Mouse (Mus musculus) lung, postnatal 0 days (tissue): ENCODE data around the gene Dhx34. TPM values are rescaled to one million over a fixed set of nuclear protein-coding genes. Genes with fewer than 3 reads are reported as not detected.
"Not testable (repeated sequence)": the region's sequence is repeated elsewhere in the genome, so short reads cannot be mapped to it uniquely, and the experiment has no call there.

Source experiments
- ATAC-seq: fragments of 200-750 bp; cut with Nextera tagmentation; 2 replicates; pipeline ENCODE4 v1.8.0; 2017; ENCODE audit warnings: moderate library complexity
- DNase-seq: peaks from one replicate; pipeline ENCODE4 v3.0.0-alpha.2; 2016; ENCODE audit warnings: low spot score
- H3K27ac ChIP-seq: fragments of 300-500 bp; sonication (generic); 2 replicates; pipeline ENCODE4 v1.5.1; 2014; ENCODE audit warnings: antibody characterized with exemption, mild to moderate bottlenecking, low read length, mixed read lengths
- H3K27me3 ChIP-seq: fragments of 300-500 bp; sonication (generic); replicated peaks from 2 replicates; pipeline ENCODE4 v1.6.1; 2014; ENCODE audit warnings: low read length, mixed read lengths; ENCODE audit not compliant: insufficient read depth
- H3K36me3 ChIP-seq: fragments of 300-500 bp; sonication (generic); 2 replicates; pipeline ENCODE4 v1.6.1; 2014; ENCODE audit warnings: low read length, mixed read lengths; ENCODE audit not compliant: insufficient read depth
- H3K4me1 ChIP-seq: fragments of 300-500 bp; sonication (generic); 2 replicates; pipeline ENCODE4 v1.6.1; 2014; ENCODE audit warnings: antibody characterized with exemption, low read depth, low read length, mixed read lengths; ENCODE audit not compliant: insufficient read depth
- H3K4me2 ChIP-seq: fragments of 300-500 bp; sonication (generic); replicated peaks from 2 replicates; pipeline ENCODE4 v1.6.1; 2014; ENCODE audit warnings: low read depth, mild to moderate bottlenecking, low read length, moderate library complexity, mixed read lengths
- H3K4me3 ChIP-seq: fragments of 300-500 bp; sonication (generic); 2 replicates; pipeline ENCODE4 v1.5.1; 2014; ENCODE audit warnings: low read depth, low read length
- H3K9ac ChIP-seq: fragments of 300-500 bp; sonication (generic); replicated peaks from 2 replicates; pipeline ENCODE4 v1.6.1; 2014; ENCODE audit warnings: low read depth, mild to moderate bottlenecking
- H3K9me3 ChIP-seq: fragments of 300-500 bp; sonication (generic); 2 replicates; pipeline ENCODE4 v1.6.1; 2016; ENCODE audit warnings: low read length, mixed read lengths
- CTCF ChIP-seq: IDR thresholded peaks from 2 replicates; pipeline ENCODE4 v1.5.1; 2016; ENCODE audit warnings: antibody characterized with exemption, mild to moderate bottlenecking
- EP300 ChIP-seq: IDR thresholded peaks from 2 replicates; pipeline ENCODE4 v1.6.1; 2016; ENCODE audit warnings: antibody characterized with exemption, mild to moderate bottlenecking, control low read depth
- WGBS: fragments of 180-500 bp; shearing (Covaris S2); extraction: QIAGEN DNeasy Blood & Tissue Kit; methylation state at CpG from one replicate; pipeline ENCODE4 v1.1.7; 2014; 5-methylcytosine and 5-hydroxymethylcytosine counted together
- polyA plus RNA-seq: library from polyadenylated mRNA; unstranded; fragments of >200 nt; fragmentation: Nextera tagmentation; extraction: Ambion mirVana; gene quantifications from 2 replicates; pipeline ENCODE4 v1.2.1, GENCODE M21; 2015

Gene Dhx34
- 7.8 and 8.5 TPM in 2 replicates for polyA plus RNA-seq

GRCm38 (mm10) chr7:16221582-16222272, at the start of gene Dhx34:
TSS of gene Dhx34 (minus strand) at chr7:16222037.
- no peaks in the 10 kb centered on the region for H3K27me3 ChIP-seq
- H3K9ac ChIP-seq: peak within 1 kb of the TSS; percentile 54
- TF ChIP-seq EP300 (no peak), CTCF (peak; percentile 63)
- peaks cover 8% of the 10 kb centered on the region; the same call in 1 of the 2 replicates for H3K4me1 ChIP-seq
- no peaks in the 10 kb centered on the region for H3K9me3 ChIP-seq
- H3K36me3 ChIP-seq: peaks cover 6% of the 10 kb centered on the region
- peak within 1 kb of the TSS; percentile 68 for H3K4me2 ChIP-seq
- peak within 1 kb of the TSS; percentile 69 for H3K4me3 ChIP-seq
- peak within 1 kb of the TSS; percentile 70 for H3K27ac ChIP-seq
- DNase-seq (peak; percentile 97), ATAC-seq (peak; percentile 98)
- under 1% methylated on average over 34 of the region's 34 CpGs for WGBS

- Histone ChIP-seq H3K9ac (no peak overlapping the region), H3K9me3 (no peaks in the 10 kb centered on the region), H3K4me2 (no peak overlapping the region), H3K4me3 (no peak overlapping the region), H3K27me3 (no peaks in the 10 kb centered on the region), H3K27ac (no peak overlapping the region), H3K4me1 (peaks cover 15% of the 10 kb centered on the region; the same call in 1 of the 2 replicates), H3K36me3 (peaks cover 12% of the 10 kb centered on the region; the same call in 1 of the 2 replicates)
- 80% methylated on average over 1 of the region's 1 CpGs for WGBS
- no peak for ATAC-seq
- TF ChIP-seq EP300: no peak
- TF ChIP-seq CTCF: no peak
- no peak for DNase-seq
Measured at GRCm38 (mm10) chr7:16271139-16271538, 49.3 kb upstream of the Dhx34 start.

- WGBS: 68% methylated on average over 7 of the region's 7 CpGs
Measured at GRCm38 (mm10) chr7:16266593-16266992, 44.8 kb upstream of the Dhx34 start.

DNA sequence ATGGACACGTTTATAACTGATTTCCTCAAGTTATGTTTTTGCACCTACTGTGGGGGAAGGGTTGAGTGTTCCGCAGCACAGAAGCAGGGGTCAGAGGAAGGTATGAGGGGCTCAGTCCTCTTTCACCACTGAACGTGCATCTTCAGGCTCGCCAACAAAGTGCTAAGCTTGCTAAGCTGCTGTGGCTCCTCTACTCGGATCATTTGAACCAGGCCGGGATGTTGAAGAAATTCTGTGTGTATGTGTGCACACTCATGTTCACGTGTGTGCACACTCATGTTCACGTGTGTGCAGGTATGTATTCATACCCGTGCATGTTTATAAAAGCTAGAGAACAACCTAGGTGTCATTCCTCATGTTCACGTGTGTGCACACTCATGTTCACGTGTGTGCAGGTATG, 44.0 kb upstream of the Dhx34 start:
- TF ChIP-seq CTCF (no peak), EP300 (no peak)
- no peak for DNase-seq
- ATAC-seq: no peak
- Histone ChIP-seq H3K4me3 (no peak overlapping the region), H3K27me3 (no peaks in the 10 kb centered on the region), H3K9ac (no peak overlapping the region), H3K4me1 (no peaks in the 10 kb centered on the region), H3K9me3 (no peaks in the 10 kb centered on the region), H3K27ac (no peak overlapping the region), H3K36me3 (no peaks in the 10 kb centered on the region), H3K4me2 (no peak overlapping the region)
- WGBS: 87% methylated on average over 11 of the region's 11 CpGs

More at GRCm38 (mm10) chr7:16266593-16266992, 44.8 kb upstream of the Dhx34 start:
- not testable (repeated sequence) for H3K4me2 ChIP-seq, H3K4me3 ChIP-seq, H3K36me3 ChIP-seq, H3K4me1 ChIP-seq, DNase-seq, H3K27me3 ChIP-seq, H3K9me3 ChIP-seq, ATAC-seq, H3K27ac ChIP-seq, H3K9ac ChIP-seq

DNA sequence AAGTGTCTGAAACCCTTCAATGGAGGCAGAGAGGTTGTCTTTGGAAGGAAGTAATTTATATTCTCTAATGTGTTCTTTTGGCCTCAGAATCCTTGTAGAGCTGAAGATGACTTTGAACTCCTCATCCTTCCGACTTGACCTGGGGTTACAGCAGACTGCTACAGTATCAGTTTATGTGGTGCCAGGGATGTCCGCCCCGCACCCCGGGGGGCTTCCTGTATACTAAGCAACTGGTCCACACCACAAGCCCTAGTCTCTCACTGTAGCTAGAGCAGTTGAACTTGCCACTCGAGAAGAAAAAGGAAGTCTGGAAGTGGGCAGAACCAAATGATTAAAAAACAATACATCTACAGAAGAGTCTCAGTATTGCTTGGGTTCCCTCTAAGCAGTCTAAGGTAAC, 42.0 kb upstream of the Dhx34 start:
- WGBS: 74% methylated on average over 5 of the region's 5 CpGs
- ATAC-seq: no peak
- Histone ChIP-seq H3K27ac (no peak overlapping the region), H3K4me3 (no peak overlapping the region), H3K4me1 (no peaks in the 10 kb centered on the region), H3K9ac (no peak overlapping the region), H3K4me2 (no peak overlapping the region), H3K27me3 (no peaks in the 10 kb centered on the region), H3K9me3 (no peaks in the 10 kb centered on the region), H3K36me3 (no peaks in the 10 kb centered on the region)
- no peak for DNase-seq
- TF ChIP-seq EP300 (no peak), CTCF (no peak)

DNA sequence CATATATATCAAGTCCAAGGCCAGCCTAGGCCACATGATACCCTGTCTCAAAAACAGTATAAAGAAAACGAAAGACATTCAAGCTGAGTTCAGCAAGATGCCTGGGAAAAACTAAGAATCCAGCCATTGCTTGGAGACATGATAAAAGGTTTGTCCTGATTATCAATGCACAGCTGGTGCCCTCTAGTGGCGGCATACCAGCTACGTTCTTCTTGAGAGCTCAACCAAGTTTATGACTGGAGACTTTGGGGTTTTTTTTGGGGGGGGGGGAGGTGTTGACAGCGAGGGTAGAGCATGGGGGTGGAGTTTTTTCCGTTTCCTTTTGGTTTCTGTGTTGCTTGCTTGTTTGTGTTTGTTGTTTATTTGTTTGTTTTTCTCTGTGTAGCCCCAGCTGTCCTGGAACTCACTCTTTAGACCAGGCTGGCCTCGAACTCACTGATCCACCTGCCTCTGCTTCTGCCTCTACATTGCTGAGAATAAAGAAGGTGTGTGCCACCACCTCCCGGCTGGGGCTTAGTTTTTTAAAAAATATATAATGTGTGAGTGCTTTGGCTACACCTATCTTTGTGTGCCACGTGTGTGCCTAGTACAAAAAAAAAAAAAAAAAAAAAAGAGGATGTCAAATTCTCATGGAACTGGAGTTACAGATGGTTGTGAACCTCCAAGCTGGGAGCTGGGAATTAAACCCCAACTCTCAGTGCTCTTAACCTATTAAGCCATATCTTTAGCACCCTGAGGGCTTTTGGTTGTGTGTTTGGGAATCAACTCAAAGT, 41.4 kb upstream of the Dhx34 start:
- Histone ChIP-seq H3K27me3 (no peaks in the 10 kb centered on the region), H3K36me3 (no peaks in the 10 kb centered on the region), H3K9me3 (no peaks in the 10 kb centered on the region), H3K27ac (no peak overlapping the region), H3K4me3 (no peak overlapping the region), H3K4me1 (no peaks in the 10 kb centered on the region), H3K9ac (no peak overlapping the region), H3K4me2 (no peak overlapping the region)
- WGBS: 26% methylated on average over 8 of the region's 8 CpGs
- TF ChIP-seq CTCF: peak; percentile 85
- no peak for TF ChIP-seq EP300
- DNase-seq (peak; percentile 83), ATAC-seq (no peak)
